Mouse (Mus musculus) limb, embryonic 13.5 days (tissue): ENCODE measurements around the gene Polr1d. TPM values are rescaled to one million over a fixed set of nuclear protein-coding genes. Genes with fewer than 3 reads are reported as not detected.

ENCODE experiments used
- ATAC-seq: fragments of 200-750 bp; cut with Nextera tagmentation; 2 replicates; pipeline ENCODE4 v1.8.0; 2017; ENCODE audit warnings: low read depth, moderate number of reproducible peaks, moderate TSS enrichment; ENCODE audit not compliant: low FRiP score
- H3K27ac ChIP-seq: fragments of 300-500 bp; sonication (generic); 2 replicates; pipeline ENCODE4 v1.5.1; 2015; ENCODE audit warnings: inconsistent platforms, mild to moderate bottlenecking, moderate library complexity
- H3K27me3 ChIP-seq: fragments of 300-500 bp; sonication (generic); 2 replicates; pipeline ENCODE4 v1.6.1; 2015; ENCODE audit warnings: mild to moderate bottlenecking, inconsistent platforms
- H3K36me3 ChIP-seq: fragments of 300-500 bp; sonication (generic); 2 replicates; pipeline ENCODE4 v1.6.1; 2015; ENCODE audit warnings: inconsistent platforms, mild to moderate bottlenecking, moderate library complexity
- H3K4me1 ChIP-seq: fragments of 300-500 bp; sonication (generic); 2 replicates; pipeline ENCODE4 v1.6.1; 2015; ENCODE audit warnings: inconsistent platforms
- H3K4me2 ChIP-seq: fragments of 300-500 bp; sonication (generic); replicated peaks from 2 replicates; pipeline ENCODE4 v1.6.1; 2015; ENCODE audit warnings: inconsistent platforms, mild to moderate bottlenecking, moderate library complexity
- H3K4me3 ChIP-seq: fragments of 300-500 bp; sonication (generic); 2 replicates; pipeline ENCODE4 v1.5.1; 2015; ENCODE audit warnings: moderate library complexity, mild to moderate bottlenecking, inconsistent platforms
- H3K9ac ChIP-seq: fragments of 300-500 bp; sonication (generic); 2 replicates; pipeline ENCODE4 v1.6.1; 2015; ENCODE audit warnings: mild to moderate bottlenecking, inconsistent platforms
- H3K9me3 ChIP-seq: fragments of 300-500 bp; sonication (generic); 2 replicates; pipeline ENCODE4 v1.6.1; 2016; ENCODE audit warnings: inconsistent platforms
- WGBS: fragments of 180-500 bp; shearing (Covaris S2); methylation state at CpG from one replicate; pipeline ENCODE4 v1.1.7; 2015; 5-methylcytosine and 5-hydroxymethylcytosine counted together
- polyA plus RNA-seq: library from polyadenylated mRNA; unstranded; fragments of >200 nt; fragmentation: Nextera tagmentation; extraction: Ambion mirVana; gene quantifications from 2 replicates; pipeline ENCODE4 v1.2.1, GENCODE M21; 2015

Polr1d gene
- polyA plus RNA-seq, 1 experiment from 2014 or later, result 125 TPM

DNA sequence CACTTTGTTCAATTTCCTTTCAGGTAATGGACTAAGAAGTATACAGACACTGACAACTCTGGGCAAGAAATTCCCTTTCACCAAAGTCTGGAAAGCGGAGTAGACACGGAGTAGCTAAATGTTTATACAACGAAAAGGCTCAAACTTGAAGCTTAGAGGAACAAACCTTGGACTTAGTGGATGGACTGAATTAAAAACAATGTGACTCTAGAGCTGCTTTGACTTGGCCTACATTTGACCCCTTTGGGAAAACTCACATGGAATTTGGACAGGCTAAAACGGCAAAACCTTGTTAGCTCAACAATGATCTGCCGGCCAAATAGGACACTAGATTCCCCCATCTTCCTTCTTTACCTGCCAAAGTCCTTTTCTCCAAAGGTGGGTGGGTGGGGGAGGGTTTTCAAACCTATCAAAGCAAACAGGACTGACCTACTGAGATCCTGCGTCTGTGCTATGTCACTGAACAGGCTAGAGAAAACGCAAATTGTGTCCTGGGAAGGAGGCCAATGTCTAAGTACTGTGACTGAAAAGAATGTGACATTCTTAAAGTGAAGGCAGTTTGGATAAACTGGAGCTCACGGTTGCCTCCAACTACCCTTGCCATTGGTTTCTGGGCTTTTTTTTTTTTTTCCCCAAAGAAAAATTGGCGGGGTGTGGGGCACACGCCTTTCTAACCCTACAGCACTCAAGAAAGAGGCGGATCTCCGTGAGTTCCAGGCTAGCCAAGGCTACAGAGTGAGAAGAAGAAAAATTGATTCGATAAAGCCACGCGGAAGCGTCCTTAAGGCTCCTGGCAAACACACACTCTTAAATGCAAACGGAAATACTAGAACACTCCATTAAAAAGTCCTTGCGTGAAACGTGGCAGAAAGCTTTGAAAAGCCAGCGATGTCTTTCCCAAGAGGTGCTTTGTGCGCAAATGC is 1.5 kb upstream of the Polr1d start:
- Histone ChIP-seq H3K4me1 (peaks cover 25% of the 10 kb centered on the region), H3K9me3 (no peaks in the 10 kb centered on the region), H3K4me3 (peak overlapping the region; percentile 82), H3K4me2 (peak overlapping the region; percentile 95), H3K36me3 (peaks cover 9% of the 10 kb centered on the region), H3K9ac (peak overlapping the region; percentile 84), H3K27ac (peak overlapping the region; percentile 89; the same call in 1 of the 2 replicates), H3K27me3 (no peaks in the 10 kb centered on the region)
- no peak for ATAC-seq
- WGBS, result 15% methylated on average over 21 of the region's 21 CpGs

DNA sequence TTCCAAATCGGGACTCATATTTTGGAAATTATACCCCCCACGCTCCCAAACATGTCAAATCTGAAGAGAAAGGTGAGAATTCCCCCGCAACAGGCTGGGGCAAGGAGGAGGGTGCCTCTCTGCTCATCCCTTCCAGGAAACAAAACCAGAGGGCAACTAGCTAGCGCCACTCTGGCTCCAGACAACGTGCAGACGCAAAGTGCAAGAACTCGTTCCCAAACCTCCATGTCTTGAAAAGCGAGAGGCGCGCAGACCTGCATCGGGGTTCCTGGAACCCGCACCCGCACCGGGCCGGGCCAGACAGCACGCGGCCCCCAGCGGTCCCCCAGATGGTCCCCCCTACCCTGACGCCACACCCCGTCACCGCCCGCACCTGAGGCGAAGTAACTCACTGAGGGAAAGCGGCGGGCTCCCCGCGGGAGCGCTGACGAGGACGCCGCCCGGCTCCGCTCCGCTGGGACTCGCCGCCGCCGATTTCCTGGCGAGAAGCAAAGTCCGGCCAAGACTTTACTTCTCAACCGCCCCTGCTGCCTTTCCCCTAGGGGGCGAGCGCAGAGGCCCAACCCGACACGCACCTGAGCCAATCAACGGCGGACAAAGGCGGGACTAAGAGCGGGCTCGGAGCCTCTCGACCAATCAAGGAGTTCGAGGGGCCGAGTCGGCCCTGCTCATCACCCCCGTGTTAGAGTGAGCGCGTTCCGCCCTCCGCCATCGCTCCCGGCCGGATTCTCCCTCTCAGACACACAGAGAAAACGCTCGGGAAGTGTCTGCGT is 638 bp upstream of the Polr1d start, which contains the start of gene Lnx2:
Gene Lnx2 (minus strand): TSS at position 561 of the 773 bp plus-strand sequence.
- under 1% methylated on average over 65 of the region's 65 CpGs for WGBS
- Histone ChIP-seq H3K9ac (peak within 1 kb of the TSS; percentile 84), H3K4me1 (peaks cover 21% of the 10 kb centered on the region), H3K27ac (peak within 1 kb of the TSS; percentile 89), H3K27me3 (no peaks in the 10 kb centered on the region), H3K4me2 (peak within 1 kb of the TSS; percentile 95), H3K4me3 (peak within 1 kb of the TSS; percentile 82), H3K9me3 (no peaks in the 10 kb centered on the region), H3K36me3 (peaks cover 10% of the 10 kb centered on the region)
- peak; percentile 98 for ATAC-seq

DNA sequence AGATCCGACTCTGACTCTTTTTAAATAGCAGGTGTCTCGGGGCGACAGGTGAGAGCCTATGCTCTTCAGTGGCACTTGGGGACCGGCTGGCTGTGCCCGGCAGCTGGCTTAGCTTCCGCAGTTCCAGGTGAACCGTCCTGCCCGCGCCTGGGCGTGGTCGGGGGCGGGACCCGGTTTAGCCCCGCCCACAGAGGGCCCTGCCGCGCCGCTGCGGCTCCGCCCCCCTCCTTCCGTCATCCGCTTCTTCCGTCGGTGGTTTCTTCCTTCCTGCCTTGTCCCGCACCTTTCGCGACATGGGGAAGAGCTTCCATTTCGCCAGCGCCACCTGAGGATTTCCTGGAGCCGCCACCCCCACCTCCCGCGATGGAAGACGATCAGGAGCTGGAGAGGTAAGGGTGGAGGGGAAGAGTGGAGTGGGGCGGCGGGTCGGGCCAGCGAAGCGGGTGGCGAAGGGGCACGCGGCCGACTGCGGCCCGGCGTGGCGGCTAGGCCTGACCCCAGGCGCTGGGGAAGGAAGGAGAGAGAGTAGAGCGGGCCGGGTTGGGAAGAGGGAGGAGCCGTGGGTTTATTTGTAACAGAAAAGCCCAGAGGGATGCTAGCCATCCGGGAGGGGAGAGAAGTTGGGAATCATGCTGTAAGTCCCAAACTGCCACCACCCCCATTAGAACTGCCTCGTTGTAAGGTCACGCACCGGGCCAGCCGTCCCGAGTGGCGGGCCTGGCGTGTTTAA is 620 bp downstream of the Polr1d start:
- peak overlapping the region; percentile 95 for H3K4me2 ChIP-seq
- peak overlapping the region; percentile 80 for H3K27ac ChIP-seq
- ATAC-seq, result peak; percentile 63
- H3K27me3 ChIP-seq, result no peaks in the 10 kb centered on the region
- peaks cover 20% of the 10 kb centered on the region for H3K36me3 ChIP-seq
- peak overlapping the region; percentile 81 for H3K9ac ChIP-seq
- H3K4me1 ChIP-seq, result peaks cover 21% of the 10 kb centered on the region
- peak overlapping the region; percentile 82 for H3K4me3 ChIP-seq
- WGBS, result 0% methylated on average over 52 of the region's 57 CpGs
- no peaks in the 10 kb centered on the region for H3K9me3 ChIP-seq

DNA sequence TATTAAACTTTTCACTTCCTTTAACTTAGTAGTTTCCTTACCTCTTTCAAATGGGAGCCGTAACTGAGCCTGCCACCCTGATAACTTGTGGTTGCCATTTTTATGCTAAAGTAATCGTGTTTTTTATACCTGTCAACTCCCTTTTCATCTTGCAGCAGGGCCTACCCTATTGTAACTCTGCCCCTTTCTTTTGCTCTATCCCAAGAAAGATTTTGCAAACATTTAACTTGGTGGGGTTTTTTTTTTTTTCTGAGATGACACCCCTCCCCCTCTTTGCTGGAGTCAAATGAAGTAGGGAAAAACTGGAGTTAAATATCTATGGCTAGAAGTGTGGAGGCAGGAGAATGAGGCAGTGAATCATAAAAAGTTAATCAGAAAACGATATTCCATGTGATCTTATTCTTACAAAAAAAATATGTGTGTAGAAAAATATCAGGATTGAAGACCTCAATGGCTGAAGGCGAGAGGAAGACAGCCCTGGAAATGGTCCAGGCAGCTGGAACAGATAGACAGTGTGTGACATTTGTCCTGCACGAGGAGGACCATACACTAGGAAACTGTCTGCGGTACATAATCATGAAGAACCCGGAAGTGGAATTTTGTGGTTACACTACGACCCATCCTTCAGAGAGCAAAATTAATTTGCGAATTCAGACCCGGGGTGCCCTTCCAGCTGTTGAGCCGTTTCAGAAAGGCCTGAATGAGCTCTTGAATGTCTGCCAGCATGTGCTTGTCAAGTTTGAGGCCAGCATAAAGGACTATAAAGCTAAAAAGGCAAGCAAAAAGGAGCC is 1.5 kb downstream of the Polr1d start:
- no peak overlapping the region for H3K27ac ChIP-seq
- H3K4me1 ChIP-seq, result peaks cover 21% of the 10 kb centered on the region
- ATAC-seq, result no peak
- no peaks in the 10 kb centered on the region for H3K9me3 ChIP-seq
- peak overlapping the region; percentile 95 for H3K4me2 ChIP-seq
- no peaks in the 10 kb centered on the region for H3K27me3 ChIP-seq
- WGBS, result 66% methylated on average over 11 of the region's 11 CpGs
- H3K9ac ChIP-seq, result peak overlapping the region; percentile 81
- H3K4me3 ChIP-seq, result peak overlapping the region; percentile 82
- peaks cover 20% of the 10 kb centered on the region for H3K36me3 ChIP-seq

DNA sequence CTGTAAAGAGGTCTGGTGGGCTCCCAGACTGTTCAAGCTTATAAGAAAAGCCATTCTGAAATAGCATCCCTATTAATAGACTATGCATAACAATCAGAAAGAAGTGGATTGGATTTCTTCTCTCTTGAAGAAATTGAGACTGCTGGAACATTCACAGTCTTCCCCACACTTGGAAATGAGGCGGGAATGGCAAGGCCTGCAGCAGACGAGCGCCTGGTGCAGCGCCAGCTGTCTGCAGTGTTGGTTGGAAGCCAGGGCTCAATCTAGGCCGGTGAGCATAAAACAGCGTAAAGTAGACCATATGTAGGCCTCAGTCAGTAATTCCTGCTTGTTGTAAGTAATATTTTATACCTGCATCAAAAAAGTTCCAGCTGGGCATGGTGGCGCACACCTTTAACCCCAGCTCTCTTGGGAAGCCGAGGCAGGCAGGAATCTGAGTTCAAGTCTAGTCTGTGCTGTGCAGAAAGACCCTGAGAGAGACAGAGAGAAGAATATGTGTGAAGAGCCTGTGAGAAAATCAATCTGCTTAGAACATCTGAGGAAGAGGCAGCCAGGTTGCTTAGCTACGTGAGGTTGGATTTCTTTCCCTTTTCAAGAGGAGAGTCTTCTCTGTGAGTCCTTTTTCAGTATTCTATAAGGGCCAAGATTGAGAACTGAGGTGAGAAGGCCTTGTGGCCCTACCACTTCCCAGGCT is 8.5 kb downstream of the Polr1d start:
- 82% methylated on average over 9 of the region's 9 CpGs for WGBS
- no peak overlapping the region for H3K4me3 ChIP-seq
- peaks cover 23% of the 10 kb centered on the region for H3K4me1 ChIP-seq
- no peaks in the 10 kb centered on the region for H3K27me3 ChIP-seq
- H3K9me3 ChIP-seq, result no peaks in the 10 kb centered on the region
- peak overlapping the region; percentile 44; the same call in 1 of the 2 replicates for H3K27ac ChIP-seq
- peaks cover 39% of the 10 kb centered on the region for H3K36me3 ChIP-seq
- ATAC-seq, result peak; percentile 51; the same call in 1 of the 2 replicates
- no peak overlapping the region for H3K4me2 ChIP-seq
- no peak overlapping the region for H3K9ac ChIP-seq

DNA sequence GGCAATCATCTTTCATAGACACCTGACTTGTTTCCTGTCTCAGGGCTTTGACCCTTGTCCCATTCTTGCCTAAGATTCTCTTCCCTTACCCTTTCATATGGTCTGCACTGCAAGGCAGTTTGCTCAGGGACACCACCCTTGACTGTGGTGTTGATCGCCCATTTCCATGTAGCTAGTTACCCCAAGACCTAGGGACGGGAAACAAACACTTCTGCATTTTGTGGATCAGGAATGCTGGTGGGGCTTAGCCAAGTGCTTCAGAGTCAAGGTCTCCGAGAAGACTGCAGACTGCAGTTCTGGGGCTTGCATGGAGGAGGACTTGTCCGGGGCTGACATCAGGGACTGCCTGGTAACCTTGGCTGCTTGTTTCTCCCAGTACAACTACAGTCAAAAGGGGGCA is 10.0 kb downstream of the Polr1d start:
- Histone ChIP-seq H3K4me1 (peaks cover 28% of the 10 kb centered on the region), H3K9me3 (no peaks in the 10 kb centered on the region), H3K4me2 (no peak overlapping the region), H3K36me3 (peaks cover 32% of the 10 kb centered on the region), H3K27ac (no peak overlapping the region), H3K27me3 (no peaks in the 10 kb centered on the region), H3K4me3 (no peak overlapping the region), H3K9ac (no peak overlapping the region)
- ATAC-seq, result no peak
- WGBS, result 92% methylated on average over 4 of the region's 4 CpGs

DNA sequence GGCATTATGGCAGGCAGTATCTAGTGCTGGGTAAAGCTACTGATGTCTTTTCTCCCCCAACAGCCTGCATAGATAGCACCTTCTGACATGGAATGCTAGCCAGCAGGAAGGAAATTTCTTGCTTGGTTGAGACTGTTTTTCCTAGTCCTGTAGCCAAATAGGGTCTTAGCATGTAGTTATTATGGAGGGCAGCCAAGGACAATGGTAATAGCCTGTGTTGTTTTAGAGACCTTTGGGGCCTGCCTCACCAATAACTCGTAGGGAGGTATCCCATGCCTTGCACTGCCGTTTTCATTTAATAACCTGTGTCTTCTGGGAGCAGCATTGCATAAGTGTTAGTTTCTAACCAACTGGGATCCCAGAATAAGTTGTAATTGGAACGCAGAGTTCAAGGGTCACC is 13.0 kb downstream of the Polr1d start:
- Histone ChIP-seq H3K4me3 (no peak overlapping the region), H3K4me2 (no peak overlapping the region), H3K36me3 (peaks cover 23% of the 10 kb centered on the region), H3K27ac (no peak overlapping the region), H3K4me1 (peaks cover 24% of the 10 kb centered on the region), H3K27me3 (no peaks in the 10 kb centered on the region), H3K9ac (no peak overlapping the region), H3K9me3 (no peaks in the 10 kb centered on the region)
- WGBS, result 46% methylated on average over 3 of the region's 3 CpGs
- peak; percentile 44; the same call in 1 of the 2 replicates for ATAC-seq

DNA sequence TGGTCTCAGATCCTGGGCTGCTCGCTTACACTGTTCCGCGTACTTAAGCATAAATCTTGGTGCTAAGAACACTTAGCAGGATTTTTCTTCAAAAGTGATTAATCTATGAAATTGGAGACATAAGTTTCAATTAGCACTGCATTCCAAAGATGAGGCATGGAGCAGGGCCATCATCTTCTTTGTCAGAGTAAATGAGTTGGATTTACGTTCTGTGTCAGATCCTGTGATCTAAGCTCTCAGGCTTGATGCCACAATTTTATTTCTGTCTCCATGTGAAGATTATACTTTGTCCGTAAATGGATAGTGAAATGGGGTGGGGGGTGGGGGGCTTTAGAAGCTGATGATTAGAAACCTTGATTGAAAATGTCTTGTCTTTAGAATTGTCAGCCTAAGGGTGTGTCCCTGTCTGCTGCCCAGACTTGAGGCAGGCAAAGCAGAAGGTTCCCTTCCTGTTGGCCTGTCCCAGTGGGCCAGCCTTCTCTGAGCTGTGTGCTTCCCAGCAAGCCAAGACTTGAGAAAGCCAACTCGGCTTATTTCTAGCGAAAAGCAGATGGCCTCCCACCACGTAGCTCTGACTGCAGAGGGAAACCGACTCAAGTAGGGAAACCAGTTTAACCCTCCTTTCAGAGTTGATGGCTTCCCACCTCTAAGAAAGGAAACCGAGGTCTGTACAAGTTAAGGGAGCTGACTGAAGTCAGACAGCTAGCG is 13.6 kb downstream of the Polr1d start:
- Histone ChIP-seq H3K27ac (no peak overlapping the region; the same call in 1 of the 2 replicates), H3K4me2 (no peak overlapping the region), H3K36me3 (peaks cover 26% of the 10 kb centered on the region), H3K27me3 (no peaks in the 10 kb centered on the region), H3K4me1 (peaks cover 18% of the 10 kb centered on the region), H3K4me3 (no peak overlapping the region), H3K9ac (no peak overlapping the region), H3K9me3 (no peaks in the 10 kb centered on the region)
- ATAC-seq, result peak; percentile 36; the same call in 1 of the 2 replicates
- WGBS, result 60% methylated on average over 11 of the region's 11 CpGs

DNA sequence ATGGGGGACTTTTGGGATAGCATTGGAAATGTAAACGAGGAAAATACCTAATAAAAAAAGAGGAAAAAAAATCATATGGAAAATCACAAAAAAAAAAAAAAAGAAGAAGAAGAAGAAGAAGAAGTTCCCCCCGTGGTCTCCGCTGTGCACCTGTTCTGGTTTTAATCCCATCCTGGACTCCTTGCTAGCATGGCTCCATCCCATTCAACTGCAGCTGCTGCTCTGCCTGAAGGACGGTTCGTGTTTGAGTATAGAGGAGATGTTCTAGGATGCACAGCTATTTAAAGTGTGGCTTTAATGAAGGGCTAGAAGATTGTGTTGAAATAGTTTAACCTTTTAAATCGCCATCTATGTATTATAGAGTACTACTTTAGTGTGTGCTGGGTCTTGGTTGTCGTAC is 15.6 kb downstream of the Polr1d start:
- 82% methylated on average over 7 of the region's 7 CpGs for WGBS
- H3K4me1 ChIP-seq, result peaks cover 16% of the 10 kb centered on the region
- no peak overlapping the region for H3K9ac ChIP-seq
- peaks cover 27% of the 10 kb centered on the region for H3K36me3 ChIP-seq
- H3K27me3 ChIP-seq, result no peaks in the 10 kb centered on the region
- no peak for ATAC-seq
- no peak overlapping the region for H3K4me2 ChIP-seq
- no peaks in the 10 kb centered on the region for H3K9me3 ChIP-seq
- no peak overlapping the region for H3K4me3 ChIP-seq
- no peak overlapping the region for H3K27ac ChIP-seq

DNA sequence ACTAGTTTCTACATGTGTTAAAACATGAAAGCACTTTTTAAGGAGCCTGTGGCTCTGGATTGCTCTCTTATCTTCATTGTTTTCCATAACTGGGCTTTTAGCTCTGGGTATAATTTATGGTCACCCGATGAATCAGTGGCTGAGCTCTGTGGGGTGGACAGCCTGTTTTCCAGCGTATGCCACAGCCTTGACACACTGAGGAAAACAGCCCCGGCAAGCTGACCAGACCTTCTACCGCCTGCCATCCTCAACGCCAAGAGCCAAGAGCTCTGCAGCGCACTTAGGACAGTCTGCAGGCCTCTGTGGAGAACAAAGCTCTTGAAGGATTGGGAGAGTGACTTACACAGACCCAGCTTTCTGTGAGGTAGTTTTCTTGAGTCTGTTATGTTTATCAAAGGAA is 17.4 kb downstream of the Polr1d start:
- H3K4me3 ChIP-seq, result no peak overlapping the region
- no peak overlapping the region for H3K9ac ChIP-seq
- no peaks in the 10 kb centered on the region for H3K9me3 ChIP-seq
- no peak overlapping the region for H3K27ac ChIP-seq
- no peak for ATAC-seq
- H3K4me2 ChIP-seq, result no peak overlapping the region
- peaks cover 14% of the 10 kb centered on the region for H3K4me1 ChIP-seq
- H3K36me3 ChIP-seq, result peaks cover 24% of the 10 kb centered on the region
- no peaks in the 10 kb centered on the region for H3K27me3 ChIP-seq
- WGBS, result 85% methylated on average over 6 of the region's 6 CpGs
